Mouse (Mus musculus): ENCODE measurements at regions not wholly inside any gene's neighbourhood (a gene's known extent, or its start where the extent isn't known, plus 50 kb on each side); places are given as distances from the start of the nearest gene placed in this dataset.
A peak's percentile ranks its signal among the peaks of the same experiment; 100 is the strongest.
"Not testable (repeated sequence)": the region's sequence is repeated elsewhere in the genome, so short reads cannot be mapped to it uniquely, and the experiment has no call there.

GRCm38 (mm10) chr2:107935336-107935735, 644.9 kb downstream of the Kcna4 start:
- Histone ChIP-seq H3K9me3 (ENCODE audit: control insufficient read depth, low read length) (no peaks in the 10 kb centered on the region), H3K27ac (replicated peaks) (no peak overlapping the region), H3K27me3 (ENCODE audit: control insufficient read depth, insufficient read depth, low read length) (no peaks in the 10 kb centered on the region), H3K36me3 (ENCODE audit: control insufficient read depth, insufficient read depth, low read length) (no peaks in the 10 kb centered on the region), H3K4me1 (replicated peaks; ENCODE audit: control insufficient read depth, insufficient read depth) (no peaks in the 10 kb centered on the region), H3K9ac (ENCODE audit: low read length) (no peak overlapping the region), H3K4me2 (replicated peaks; ENCODE audit: low read depth) (no peak overlapping the region), H3K4me3 (ENCODE audit: low read depth, low read length) (no peak overlapping the region)
- ATAC-seq (ENCODE audit: low FRiP score, low TSS enrichment) (no peak), DNase-seq (ENCODE audit: low spot score) (no peak)
- 53% methylated on average over 2 of the region's 2 CpGs for WGBS
- TF ChIP-seq CTCF (IDR thresholded peaks at IDR 0.05; ENCODE audit: low read depth) (no peak), EP300 (optimal IDR thresholded peaks at IDR 0.05) (no peak)

GRCm38 (mm10) chr2:107935775-107936174, 645.3 kb downstream of the Kcna4 start:
- Histone ChIP-seq H3K4me3 (ENCODE audit: low read depth, low read length) (no peak overlapping the region), H3K27ac (replicated peaks) (no peak overlapping the region), H3K4me2 (replicated peaks; ENCODE audit: low read depth) (no peak overlapping the region), H3K9ac (ENCODE audit: low read length) (no peak overlapping the region), H3K36me3 (ENCODE audit: control insufficient read depth, insufficient read depth, low read length) (no peaks in the 10 kb centered on the region), H3K27me3 (ENCODE audit: control insufficient read depth, insufficient read depth, low read length) (no peaks in the 10 kb centered on the region), H3K4me1 (replicated peaks; ENCODE audit: control insufficient read depth, insufficient read depth) (no peaks in the 10 kb centered on the region), H3K9me3 (ENCODE audit: control insufficient read depth, low read length) (no peaks in the 10 kb centered on the region)
- DNase-seq (ENCODE audit: low spot score) (no peak), ATAC-seq (ENCODE audit: low FRiP score, low TSS enrichment) (no peak)
- TF ChIP-seq CTCF (IDR thresholded peaks at IDR 0.05; ENCODE audit: low read depth), result no peak
- TF ChIP-seq EP300 (optimal IDR thresholded peaks at IDR 0.05), result no peak
- WGBS, result 76% methylated on average over 2 of the region's 2 CpGs

DNA sequence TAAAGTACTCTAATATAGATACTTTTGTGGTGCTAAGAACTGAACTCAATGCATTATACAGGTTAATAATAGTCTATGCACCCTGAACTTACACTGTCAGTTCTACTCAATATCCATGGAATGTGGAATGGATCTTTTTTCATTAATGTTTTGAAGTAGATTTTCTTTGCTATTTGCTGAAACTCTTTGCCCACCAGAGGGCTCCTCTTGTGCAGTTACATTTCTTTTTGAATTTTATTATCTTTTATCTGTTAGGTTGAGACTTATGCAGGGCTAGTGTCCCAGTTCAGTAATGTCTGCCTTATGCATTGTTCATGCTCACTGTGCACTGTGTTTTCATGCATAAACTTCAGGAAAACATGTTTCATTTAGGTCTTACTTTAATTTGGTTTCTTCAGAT, 650.9 kb downstream of the Kcna4 start:
- Histone ChIP-seq H3K4me2 (replicated peaks; ENCODE audit: low read depth) (no peak overlapping the region), H3K27ac (replicated peaks) (no peak overlapping the region), H3K4me3 (ENCODE audit: low read depth, low read length) (no peak overlapping the region), H3K27me3 (ENCODE audit: control insufficient read depth, insufficient read depth, low read length) (no peaks in the 10 kb centered on the region), H3K9me3 (ENCODE audit: control insufficient read depth, low read length) (no peaks in the 10 kb centered on the region), H3K36me3 (ENCODE audit: control insufficient read depth, insufficient read depth, low read length) (no peaks in the 10 kb centered on the region), H3K4me1 (replicated peaks; ENCODE audit: control insufficient read depth, insufficient read depth) (no peaks in the 10 kb centered on the region), H3K9ac (ENCODE audit: low read length) (no peak overlapping the region)
- ATAC-seq (ENCODE audit: low FRiP score, low TSS enrichment) (no peak), DNase-seq (ENCODE audit: low spot score) (no peak)
- TF ChIP-seq EP300 (optimal IDR thresholded peaks at IDR 0.05) (no peak), CTCF (IDR thresholded peaks at IDR 0.05; ENCODE audit: low read depth) (no peak)

DNA sequence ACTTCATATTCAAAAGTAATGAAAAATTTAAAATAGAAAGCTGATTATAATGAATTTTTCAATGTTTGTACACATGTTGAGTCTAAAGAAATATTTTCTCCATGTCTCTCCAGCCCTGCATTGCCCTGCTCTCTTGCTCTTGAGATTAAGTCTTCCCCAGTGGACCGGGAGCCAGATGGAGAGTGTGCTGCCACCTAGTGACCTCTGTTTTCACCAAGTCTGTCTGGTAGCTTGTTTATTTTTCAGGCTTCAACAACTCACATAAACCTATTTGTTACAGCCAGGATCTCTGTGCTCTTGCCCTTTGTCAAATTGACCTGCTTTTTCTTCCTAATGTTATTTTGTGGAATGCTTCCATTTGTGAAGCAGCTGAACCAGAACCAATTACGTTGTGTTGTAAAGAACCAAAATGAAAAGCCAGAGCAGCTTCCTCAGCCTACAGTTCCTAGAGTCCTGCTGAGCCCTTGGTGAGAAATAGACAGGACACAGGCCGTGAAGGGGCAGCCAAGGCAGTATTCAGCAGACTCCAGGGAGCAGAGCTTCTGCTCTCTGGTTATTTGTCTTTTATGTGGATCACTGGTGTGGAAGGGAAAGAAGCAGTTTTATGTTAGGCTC, 655.5 kb downstream of the Kcna4 start:
- Histone ChIP-seq H3K27ac (replicated peaks) (no peak overlapping the region), H3K9ac (ENCODE audit: low read length) (no peak overlapping the region), H3K9me3 (ENCODE audit: control insufficient read depth, low read length) (no peaks in the 10 kb centered on the region), H3K4me2 (replicated peaks; ENCODE audit: low read depth) (no peak overlapping the region), H3K36me3 (ENCODE audit: control insufficient read depth, insufficient read depth, low read length) (no peaks in the 10 kb centered on the region), H3K4me1 (replicated peaks; ENCODE audit: control insufficient read depth, insufficient read depth) (no peaks in the 10 kb centered on the region), H3K4me3 (ENCODE audit: low read depth, low read length) (no peak overlapping the region), H3K27me3 (ENCODE audit: control insufficient read depth, insufficient read depth, low read length) (no peaks in the 10 kb centered on the region)
- DNase-seq (ENCODE audit: low spot score) (no peak), ATAC-seq (ENCODE audit: low FRiP score, low TSS enrichment) (no peak)
- TF ChIP-seq EP300 (optimal IDR thresholded peaks at IDR 0.05) (no peak), CTCF (IDR thresholded peaks at IDR 0.05; ENCODE audit: low read depth) (peak; percentile 54)
- WGBS, result 15% methylated on average over 3 of the region's 3 CpGs

DNA sequence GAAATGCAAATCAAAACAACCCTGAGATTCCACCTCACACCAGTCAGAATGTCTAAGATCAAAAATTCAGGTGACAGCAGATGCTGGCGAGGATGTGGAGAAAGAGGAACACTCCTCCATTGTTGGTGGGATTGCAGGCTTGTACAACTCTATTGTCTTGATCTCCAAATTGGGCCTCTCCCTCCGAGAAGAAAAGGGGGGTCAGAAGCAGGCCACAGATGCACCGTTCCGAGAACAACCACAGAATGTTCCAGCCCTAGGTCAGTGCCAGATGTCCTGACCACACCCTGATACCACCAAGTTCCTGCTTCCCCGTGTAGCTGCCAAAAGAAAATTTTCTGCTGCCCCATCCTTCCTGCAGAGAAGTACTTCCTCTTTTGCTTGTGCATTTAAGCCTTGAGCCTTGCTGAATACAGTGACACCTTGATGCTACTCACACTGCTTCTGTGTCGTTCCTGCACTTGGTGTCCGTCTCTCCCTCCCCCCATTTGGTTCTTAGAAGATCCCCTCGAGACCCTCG, 665.2 kb downstream of the Kcna4 start:
- H3K4me3 ChIP-seq (ENCODE audit: low read depth, low read length); H3K4me2 ChIP-seq (replicated peaks; ENCODE audit: low read depth); DNase-seq (ENCODE audit: low spot score); H3K27me3 ChIP-seq (ENCODE audit: control insufficient read depth, insufficient read depth, low read length); H3K27ac ChIP-seq (replicated peaks); H3K4me1 ChIP-seq (replicated peaks; ENCODE audit: control insufficient read depth, insufficient read depth); H3K9ac ChIP-seq (ENCODE audit: low read length); H3K36me3 ChIP-seq (ENCODE audit: control insufficient read depth, insufficient read depth, low read length); ATAC-seq (ENCODE audit: low FRiP score, low TSS enrichment); H3K9me3 ChIP-seq (ENCODE audit: control insufficient read depth, low read length): not testable (repeated sequence)
- 79% methylated on average over 9 of the region's 9 CpGs for WGBS

- not testable (repeated sequence) for H3K27ac ChIP-seq (replicated peaks); H3K4me2 ChIP-seq (replicated peaks; ENCODE audit: low read depth); H3K27me3 ChIP-seq (ENCODE audit: control insufficient read depth, insufficient read depth, low read length); H3K4me3 ChIP-seq (ENCODE audit: low read depth, low read length); H3K9ac ChIP-seq (ENCODE audit: low read length); DNase-seq (ENCODE audit: low spot score); H3K9me3 ChIP-seq (ENCODE audit: control insufficient read depth, low read length); ATAC-seq (ENCODE audit: low FRiP score, low TSS enrichment); H3K36me3 ChIP-seq (ENCODE audit: control insufficient read depth, insufficient read depth, low read length); H3K4me1 ChIP-seq (replicated peaks; ENCODE audit: control insufficient read depth, insufficient read depth)
- WGBS, result 81% methylated on average over 8 of the region's 8 CpGs
Observed at GRCm38 (mm10) chr2:107963921-107964320, 673.5 kb downstream of the Kcna4 start.

All from stomach, postnatal 0 days (tissue).